Mouse (Mus musculus) forebrain, embryonic 12.5 days (tissue): Measurements from ENCODE around the gene Wfdc9. TPM values are rescaled to one million over a fixed set of nuclear protein-coding genes. Genes with fewer than 3 reads are reported as not detected.
"Not testable (repeated sequence)": the region's sequence is repeated elsewhere in the genome, so short reads cannot be mapped to it uniquely, and the experiment has no call there.

Source experiments
- ATAC-seq: fragments of 200-750 bp; cut with Nextera tagmentation; 2 replicates; pipeline ENCODE4 v1.8.0; 2017; ENCODE audit warnings: moderate TSS enrichment; ENCODE audit not compliant: low FRiP score
- H3K27ac ChIP-seq: fragments of 300-500 bp; sonication (generic); 2 replicates; pipeline ENCODE4 v1.5.1; 2016; ENCODE audit warnings: mild to moderate bottlenecking
- H3K27me3 ChIP-seq: fragments of 300-500 bp; sonication (generic); 2 replicates; pipeline ENCODE4 v1.6.1; 2016; ENCODE audit warnings: mild to moderate bottlenecking
- H3K36me3 ChIP-seq: fragments of 300-500 bp; sonication (generic); replicated peaks from 2 replicates; pipeline ENCODE4 v1.6.1; 2016; ENCODE audit warnings: mild to moderate bottlenecking
- H3K4me1 ChIP-seq: fragments of 300-500 bp; sonication (generic); 2 replicates; pipeline ENCODE4 v1.6.1; 2016
- H3K4me2 ChIP-seq: fragments of 300-500 bp; sonication (generic); 2 replicates; pipeline ENCODE4 v1.6.1; 2016; ENCODE audit warnings: mild to moderate bottlenecking, moderate library complexity
- H3K4me3 ChIP-seq: fragments of 300-500 bp; sonication (generic); replicated peaks from 2 replicates; pipeline ENCODE4 v1.5.1; 2016; ENCODE audit warnings: mild to moderate bottlenecking
- H3K9ac ChIP-seq: fragments of 300-500 bp; sonication (generic); 2 replicates; pipeline ENCODE4 v1.6.1; 2016; ENCODE audit warnings: mild to moderate bottlenecking
- H3K9me3 ChIP-seq: fragments of 300-500 bp; sonication (generic); 2 replicates; pipeline ENCODE4 v1.6.1; 2016
- WGBS: fragments of 180-500 bp; shearing (Covaris S2); methylation state at CpG from one replicate; pipeline ENCODE4 v1.1.7; 2016; 5-methylcytosine and 5-hydroxymethylcytosine counted together
- polyA plus RNA-seq: library from polyadenylated mRNA; unstranded; fragments of >200 nt; fragmentation: Nextera tagmentation; extraction: Ambion mirVana; gene quantifications from 2 replicates; pipeline ENCODE4 v1.2.1, GENCODE M21; 2016

Wfdc9 gene
- polyA plus RNA-seq, 1 experiment from 2014 or later = not detected

DNA sequence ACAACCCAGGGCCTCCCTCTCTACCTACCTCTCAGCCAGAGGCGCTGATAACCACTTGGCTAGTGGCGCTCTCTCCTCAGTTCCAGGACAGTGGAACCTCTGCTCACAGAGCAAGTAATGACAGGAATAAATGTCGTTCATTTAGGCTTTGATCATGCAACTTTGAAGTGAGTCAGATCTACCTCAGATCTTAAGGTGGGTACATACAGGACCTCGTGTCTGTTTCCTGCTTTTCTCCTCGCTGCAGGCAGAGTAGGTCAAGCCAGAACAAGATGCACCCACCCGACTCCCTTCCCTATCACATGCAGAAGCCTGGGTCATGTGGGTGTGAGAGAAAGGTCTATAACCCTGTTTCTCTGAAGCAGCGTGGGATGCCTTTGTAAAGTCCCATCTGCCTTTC is 17.6 kb upstream of the Wfdc9 start, which contains the start of gene Wfdc11:
TSS of gene Wfdc11 (minus strand) at position 101 of the 400 bp plus-strand sequence.
- ATAC-seq = no peak

DNA sequence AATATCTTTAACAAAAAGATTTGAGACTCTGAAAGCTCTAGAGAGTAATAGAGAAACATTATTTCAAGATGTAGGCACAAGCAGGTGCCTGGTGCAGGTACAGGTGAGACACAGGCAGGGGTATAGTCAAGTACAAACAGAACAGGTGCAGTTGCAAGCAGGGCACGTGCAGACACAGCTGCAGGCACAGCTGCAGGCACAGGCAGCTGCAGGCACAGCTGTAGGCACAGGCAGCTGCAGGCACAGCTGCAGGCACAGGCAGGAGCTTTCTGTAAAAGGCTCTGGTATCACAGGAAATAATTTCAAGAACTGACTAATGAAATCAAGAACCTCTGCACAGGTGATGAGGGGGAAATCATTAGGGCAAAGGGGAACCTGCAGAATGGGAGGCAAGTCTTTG is 14.6 kb upstream of the Wfdc9 start:
- H3K36me3 ChIP-seq = no peaks in the 10 kb centered on the region
- no peaks in the 10 kb centered on the region for H3K9me3 ChIP-seq
- H3K27ac ChIP-seq = no peak overlapping the region
- H3K4me2 ChIP-seq = no peak overlapping the region
- no peaks in the 10 kb centered on the region for H3K4me1 ChIP-seq
- H3K9ac ChIP-seq = no peak overlapping the region
- H3K27me3 ChIP-seq = no peaks in the 10 kb centered on the region
- ATAC-seq = no peak
- WGBS = 27% methylated on average over 1 of the region's 1 CpGs
- H3K4me3 ChIP-seq = no peak overlapping the region

More for the DNA sequence above, 17.6 kb upstream of the Wfdc9 start, which contains the start of gene Wfdc11:
- no peak within 1 kb of the TSS for H3K4me2 ChIP-seq
- 0 out of 2 replicates have a peak, but pooled peaks cover 3% of the 10 kb centered on the region for H3K9me3 ChIP-seq
- H3K36me3 ChIP-seq = no peaks in the 10 kb centered on the region
- H3K27ac ChIP-seq = no peak within 1 kb of the TSS
- peaks cover 4% of the 10 kb centered on the region; the same call in 1 of the 2 replicates for H3K4me1 ChIP-seq
- WGBS = 88% methylated on average over 7 of the region's 7 CpGs
- no peaks in the 10 kb centered on the region for H3K27me3 ChIP-seq
- no peak within 1 kb of the TSS for H3K9ac ChIP-seq
- H3K4me3 ChIP-seq = no peak within 1 kb of the TSS

DNA sequence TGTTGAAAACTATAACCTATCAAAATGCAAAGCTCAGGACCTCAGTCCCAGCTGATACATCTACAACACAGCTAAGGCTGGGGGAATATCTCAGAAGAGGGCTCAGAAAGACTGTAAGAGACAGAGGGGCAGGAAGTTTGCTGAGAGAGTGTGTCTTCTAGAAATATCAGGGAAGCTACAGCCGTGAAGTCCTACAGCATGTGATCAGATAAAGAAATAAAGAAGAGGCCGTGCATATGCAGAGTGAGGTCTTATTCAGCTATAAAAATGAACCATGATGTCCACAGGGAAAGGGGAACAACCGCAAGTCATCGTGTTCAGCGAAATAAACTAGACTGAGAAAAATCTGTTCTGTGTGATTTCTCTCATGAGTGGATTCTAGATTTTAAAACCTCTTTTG is 13.9 kb upstream of the Wfdc9 start:
- Histone ChIP-seq H3K9ac (no peak overlapping the region), H3K36me3 (no peaks in the 10 kb centered on the region), H3K27me3 (no peaks in the 10 kb centered on the region), H3K4me1 (no peaks in the 10 kb centered on the region), H3K4me3 (no peak overlapping the region), H3K27ac (no peak overlapping the region), H3K4me2 (no peak overlapping the region), H3K9me3 (no peaks in the 10 kb centered on the region)
- no peak for ATAC-seq
- 84% methylated on average over 5 of the region's 5 CpGs for WGBS

DNA sequence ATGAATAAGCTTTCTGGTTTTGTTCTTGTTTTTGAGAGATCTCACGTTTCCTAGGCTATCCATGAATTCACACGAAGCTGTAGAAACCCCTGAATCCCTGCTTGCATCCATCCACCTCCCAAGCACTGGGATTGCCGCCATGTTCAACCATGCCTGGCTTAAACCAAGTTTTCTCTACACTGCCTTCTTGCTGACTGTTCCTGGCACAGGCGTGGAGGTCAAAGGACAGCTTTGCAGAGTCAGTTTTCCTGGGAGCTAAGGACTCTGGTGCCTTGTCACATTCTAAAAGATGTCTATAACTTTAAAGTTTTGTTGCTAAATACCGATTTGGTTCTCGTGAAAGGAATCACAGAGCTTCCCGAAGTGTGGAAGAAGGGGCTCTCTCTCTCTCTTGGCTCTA is 8.5 kb upstream of the Wfdc9 start:
- H3K4me3 ChIP-seq = no peak overlapping the region
- H3K4me1 ChIP-seq = no peaks in the 10 kb centered on the region
- ATAC-seq = no peak
- H3K27me3 ChIP-seq = no peaks in the 10 kb centered on the region
- no peak overlapping the region for H3K27ac ChIP-seq
- H3K9ac ChIP-seq = no peak overlapping the region
- no peaks in the 10 kb centered on the region for H3K36me3 ChIP-seq
- H3K4me2 ChIP-seq = no peak overlapping the region
- WGBS = 87% methylated on average over 7 of the region's 7 CpGs
- H3K9me3 ChIP-seq = no peaks in the 10 kb centered on the region

DNA sequence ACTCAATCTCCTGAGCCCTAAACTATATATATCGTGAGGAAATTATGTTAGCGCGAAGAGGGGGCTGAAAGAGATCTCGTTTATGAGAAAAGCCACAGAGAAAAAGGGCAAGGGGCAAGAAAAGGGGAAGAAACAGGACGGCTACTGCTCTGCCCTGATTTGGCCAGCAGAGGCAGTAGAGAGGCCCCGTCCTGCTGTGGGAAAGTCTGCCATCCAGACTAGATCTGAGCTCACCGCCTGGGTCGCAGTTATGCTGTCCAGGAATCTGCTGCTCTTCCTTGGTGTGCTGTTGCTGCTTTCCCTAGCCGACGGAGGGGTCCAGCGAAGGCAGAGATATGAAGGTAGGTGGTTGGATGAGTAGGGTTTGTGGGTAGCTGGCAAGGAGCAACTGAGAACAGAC is 525 bp downstream of the Wfdc9 start, which contains the start of gene Wfdc10:
TSS of gene Wfdc10 (plus strand) at position 189 of the 400 bp plus-strand sequence.
- 20% methylated on average over 11 of the region's 11 CpGs for WGBS
- ATAC-seq = no peak
- Histone ChIP-seq H3K9ac (no peak within 1 kb of the TSS), H3K4me3 (no peak within 1 kb of the TSS), H3K4me1 (no peaks in the 10 kb centered on the region), H3K27me3 (no peaks in the 10 kb centered on the region), H3K27ac (no peak within 1 kb of the TSS), H3K4me2 (no peak within 1 kb of the TSS), H3K9me3 (no peaks in the 10 kb centered on the region), H3K36me3 (no peaks in the 10 kb centered on the region)

DNA sequence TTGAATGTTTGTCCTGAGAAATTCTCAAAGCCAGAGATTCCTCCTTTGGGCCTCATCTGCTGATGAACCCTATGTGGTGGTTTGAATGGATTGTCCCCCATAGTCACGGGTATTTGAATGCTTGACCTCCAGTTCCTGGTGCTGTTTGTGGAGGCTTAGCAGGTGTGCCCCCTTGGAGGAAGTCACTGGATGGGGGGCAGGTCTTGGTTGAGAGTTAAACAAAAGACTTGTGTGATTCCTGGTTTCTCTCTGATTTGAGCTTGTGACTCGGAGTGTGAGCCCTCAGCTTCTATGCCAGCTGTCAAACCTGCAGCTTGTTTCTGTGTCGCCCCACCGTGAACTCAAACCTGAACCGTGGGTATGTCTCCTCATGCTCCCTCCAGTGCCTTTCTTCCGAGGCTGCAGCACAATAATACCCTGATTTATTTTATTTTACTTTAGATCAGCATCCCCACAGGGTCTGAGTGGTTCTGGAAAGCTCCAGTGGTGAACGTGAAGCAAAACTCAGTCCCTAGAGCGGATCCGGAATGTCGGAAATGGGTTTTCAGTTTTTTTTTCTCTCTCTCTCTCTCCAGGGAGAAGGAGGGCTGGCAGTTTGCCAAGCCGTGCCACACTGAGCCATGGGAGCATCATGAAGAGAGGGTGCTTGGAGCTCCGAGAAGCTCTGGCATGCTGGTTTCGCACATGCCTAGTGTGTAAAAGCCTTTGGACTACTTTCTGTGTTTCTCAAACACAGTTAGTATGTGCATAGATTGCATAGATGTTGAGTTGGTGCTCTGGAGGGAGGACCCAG is 14.3 kb downstream of the Wfdc9 start:
- WGBS = 85% methylated on average over 13 of the region's 13 CpGs
- ATAC-seq = no peak
- Histone ChIP-seq H3K4me1 (no peaks in the 10 kb centered on the region), H3K9ac (no peak overlapping the region), H3K27ac (no peak overlapping the region), H3K27me3 (no peaks in the 10 kb centered on the region), H3K4me3 (no peak overlapping the region), H3K4me2 (no peak overlapping the region), H3K9me3 (no peaks in the 10 kb centered on the region), H3K36me3 (no peaks in the 10 kb centered on the region)

DNA sequence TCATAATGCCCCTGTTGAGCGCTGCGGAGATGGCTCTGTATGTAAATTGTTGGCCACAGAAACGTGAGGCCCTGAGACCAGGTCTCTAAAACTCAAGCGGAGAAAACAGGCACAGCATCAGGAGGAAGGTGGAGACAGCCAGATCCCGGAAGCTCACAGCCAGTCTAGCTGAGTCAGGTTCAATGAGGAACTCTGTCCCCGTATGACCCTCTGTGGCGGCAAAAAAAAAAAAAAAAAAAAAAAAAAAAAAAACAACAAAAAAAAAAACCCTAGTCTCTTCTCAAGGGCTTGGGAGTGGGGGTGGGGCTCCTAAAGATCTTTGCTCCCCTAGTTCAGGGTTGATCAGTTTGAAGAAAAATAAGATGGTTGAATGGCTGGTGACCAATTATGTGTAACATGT is 15.3 kb downstream of the Wfdc9 start:
- no peaks in the 10 kb centered on the region for H3K4me1 ChIP-seq
- no peaks in the 10 kb centered on the region for H3K36me3 ChIP-seq
- H3K27ac ChIP-seq = no peak overlapping the region
- no peak overlapping the region for H3K4me3 ChIP-seq
- ATAC-seq = no peak
- H3K27me3 ChIP-seq = no peaks in the 10 kb centered on the region
- no peaks in the 10 kb centered on the region for H3K9me3 ChIP-seq
- H3K4me2 ChIP-seq = no peak overlapping the region
- 68% methylated on average over 7 of the region's 7 CpGs for WGBS
- no peak overlapping the region for H3K9ac ChIP-seq

DNA sequence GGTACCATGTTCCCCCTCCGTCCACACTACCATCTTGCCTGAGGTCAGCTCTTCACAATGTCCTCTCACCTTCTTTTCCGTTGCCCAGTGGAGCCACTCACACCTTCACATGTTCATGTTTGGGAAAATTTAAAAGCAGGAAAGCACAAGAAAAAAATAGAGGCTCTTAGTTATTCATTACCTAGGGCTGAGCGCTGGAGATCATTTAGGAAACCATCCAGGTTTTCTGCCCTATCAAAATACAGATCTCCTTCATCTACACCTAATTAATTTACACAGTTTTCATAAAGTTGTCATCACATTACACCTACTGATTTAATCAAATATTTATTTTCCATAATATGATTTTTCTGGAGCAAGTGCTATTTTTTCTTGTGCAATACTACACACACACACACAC is 17.7 kb downstream of the Wfdc9 start, which contains the start of gene Wfdc16:
TSS of gene Wfdc16 (minus strand) at position 101 of the 400 bp plus-strand sequence.
- ATAC-seq = no peak
- Histone ChIP-seq H3K4me2 (no peak within 1 kb of the TSS), H3K9me3 (no peaks in the 10 kb centered on the region), H3K36me3 (no peaks in the 10 kb centered on the region), H3K27ac (no peak within 1 kb of the TSS), H3K4me1 (no peaks in the 10 kb centered on the region), H3K27me3 (no peaks in the 10 kb centered on the region), H3K9ac (no peak within 1 kb of the TSS), H3K4me3 (no peak within 1 kb of the TSS)
- 81% methylated on average over 3 of the region's 3 CpGs for WGBS

DNA sequence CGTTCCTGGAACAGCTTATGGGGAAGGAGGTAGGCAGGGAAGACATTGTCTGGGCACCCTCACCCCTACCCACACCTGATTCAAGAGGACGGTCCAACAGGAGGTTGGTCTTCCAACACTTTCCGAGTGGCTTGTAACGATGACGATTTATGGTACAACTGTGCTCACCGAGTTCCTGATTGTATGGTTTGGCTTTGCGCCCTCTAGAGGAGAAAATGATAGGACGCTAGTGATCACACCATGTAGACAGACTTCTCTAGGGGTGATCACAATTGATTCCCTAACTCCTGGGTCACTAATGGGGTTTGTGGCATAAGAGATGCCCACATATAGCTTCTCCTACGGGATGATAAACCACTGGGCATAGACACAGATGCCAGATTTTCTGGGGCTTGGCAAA is 21.1 kb downstream of the Wfdc9 start:
- H3K4me3 ChIP-seq = no peak overlapping the region
- no peak for ATAC-seq
- 86% methylated on average over 9 of the region's 9 CpGs for WGBS

DNA sequence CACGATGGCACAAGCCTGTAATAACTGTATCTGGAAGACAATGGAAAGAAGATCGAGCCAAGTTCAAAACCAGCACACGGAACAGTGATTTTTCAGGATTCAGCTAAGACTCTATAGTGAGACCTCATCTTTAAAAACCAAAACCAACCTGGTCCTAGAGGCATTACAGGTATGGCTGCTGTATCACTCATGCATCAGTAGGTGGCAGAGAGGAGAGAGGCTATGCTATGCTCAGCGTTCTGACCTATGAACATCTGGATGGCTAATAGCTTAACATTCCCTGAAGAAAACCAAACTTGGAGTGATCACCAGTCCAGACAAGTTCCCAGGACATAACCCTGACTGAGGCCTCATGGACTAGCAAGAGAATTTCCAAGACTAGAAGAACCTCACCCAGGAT is 34.6 kb downstream of the Wfdc9 start:
- no peak overlapping the region for H3K9ac ChIP-seq
- H3K4me2 ChIP-seq = no peak overlapping the region
- H3K9me3 ChIP-seq = no peaks in the 10 kb centered on the region
- WGBS = 82% methylated on average over 4 of the region's 4 CpGs
- no peaks in the 10 kb centered on the region for H3K4me1 ChIP-seq
- no peaks in the 10 kb centered on the region for H3K27me3 ChIP-seq
- no peak overlapping the region for H3K27ac ChIP-seq
- H3K4me3 ChIP-seq = no peak overlapping the region
- ATAC-seq = no peak
- no peaks in the 10 kb centered on the region for H3K36me3 ChIP-seq

More for the DNA sequence above, 21.1 kb downstream of the Wfdc9 start:
- H3K4me2 ChIP-seq = no peak overlapping the region
- H3K9ac ChIP-seq = no peak overlapping the region
- no peaks in the 10 kb centered on the region for H3K27me3 ChIP-seq
- H3K36me3 ChIP-seq = no peaks in the 10 kb centered on the region
- H3K27ac ChIP-seq = no peak overlapping the region
- H3K9me3 ChIP-seq = no peaks in the 10 kb centered on the region
- H3K4me1 ChIP-seq = no peaks in the 10 kb centered on the region

DNA sequence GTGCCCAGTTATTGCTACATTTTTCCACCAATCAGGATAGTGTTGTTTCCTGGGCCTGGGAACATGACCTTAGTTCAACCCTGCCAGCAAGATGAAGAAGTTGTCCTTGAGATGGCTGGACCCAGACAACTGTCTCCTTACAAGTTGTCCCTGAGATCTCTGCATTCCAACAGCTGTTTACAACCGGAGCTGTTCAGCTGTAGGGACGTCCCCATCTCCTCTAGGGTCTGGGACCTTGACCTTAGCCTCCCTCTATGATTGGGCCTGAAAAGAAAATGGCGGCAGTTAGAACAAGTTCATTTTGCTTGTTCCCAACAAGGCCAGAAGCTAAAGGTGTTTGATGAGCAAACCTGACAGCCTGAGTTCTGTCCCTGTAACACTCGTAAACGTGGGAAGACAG is 37.3 kb downstream of the Wfdc9 start:
- no peak overlapping the region for H3K4me3 ChIP-seq
- H3K27me3 ChIP-seq = no peaks in the 10 kb centered on the region
- H3K4me1 ChIP-seq = no peaks in the 10 kb centered on the region
- no peaks in the 10 kb centered on the region for H3K9me3 ChIP-seq
- ATAC-seq = no peak
- 82% methylated on average over 5 of the region's 5 CpGs for WGBS
- H3K9ac ChIP-seq = no peak overlapping the region
- no peak overlapping the region for H3K27ac ChIP-seq
- no peak overlapping the region for H3K4me2 ChIP-seq
- no peaks in the 10 kb centered on the region for H3K36me3 ChIP-seq

DNA sequence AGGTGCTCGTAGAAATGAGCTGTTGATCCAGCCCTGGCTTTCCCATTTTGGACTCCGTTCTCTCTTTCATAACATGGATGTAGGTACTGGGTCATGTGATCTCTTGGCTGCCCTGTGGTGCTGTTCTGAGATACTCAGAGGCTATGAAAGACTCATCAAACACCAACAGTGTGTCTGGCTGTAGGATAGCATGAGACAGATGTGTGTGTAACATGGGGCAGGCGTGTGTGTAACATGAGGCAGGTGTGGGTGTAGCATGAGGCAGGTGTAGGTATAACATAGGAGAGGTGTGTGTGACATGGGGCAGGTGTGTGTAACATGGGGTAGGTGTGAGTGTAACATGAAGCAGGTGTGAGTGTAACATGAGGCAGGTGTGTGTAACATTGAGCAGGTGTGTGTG is 41.0 kb downstream of the Wfdc9 start:
- no peak for ATAC-seq
- no peaks in the 10 kb centered on the region for H3K9me3 ChIP-seq
- no peaks in the 10 kb centered on the region for H3K27me3 ChIP-seq
- H3K27ac ChIP-seq = no peak overlapping the region
- no peak overlapping the region for H3K4me3 ChIP-seq
- no peaks in the 10 kb centered on the region for H3K4me1 ChIP-seq
- 92% methylated on average over 3 of the region's 3 CpGs for WGBS
- no peak overlapping the region for H3K4me2 ChIP-seq
- no peak overlapping the region for H3K9ac ChIP-seq
- H3K36me3 ChIP-seq = no peaks in the 10 kb centered on the region

DNA sequence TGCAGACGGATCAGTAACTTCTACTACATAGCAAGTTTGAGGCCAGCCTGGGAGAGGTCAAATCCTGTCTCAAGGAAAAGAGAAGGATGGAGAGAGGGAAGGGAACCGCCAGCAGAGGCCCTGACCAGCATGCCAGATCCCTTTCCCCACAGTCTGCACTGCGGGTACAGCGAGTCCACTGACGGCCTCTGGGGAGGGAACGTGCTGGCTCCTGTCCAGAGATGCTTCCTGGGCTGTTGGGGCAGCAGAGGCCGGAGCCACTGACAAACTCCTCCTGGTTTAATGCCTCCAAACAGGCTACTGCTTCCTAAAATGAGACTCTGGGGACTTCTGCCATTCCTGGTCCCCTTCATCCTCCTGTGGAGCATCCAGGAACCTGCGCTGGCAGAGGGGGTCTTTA is 42.9 kb downstream of the Wfdc9 start, which contains the start of the genes Wfdc6b and Wfdc8:
TSS of gene Wfdc6b (plus strand) at position 52 of the 400 bp plus-strand sequence.
TSS of gene Wfdc8 (minus strand) at position 156 of the 400 bp plus-strand sequence.
- not testable (repeated sequence) for H3K9me3 ChIP-seq, H3K27ac ChIP-seq, H3K4me2 ChIP-seq, ATAC-seq, H3K27me3 ChIP-seq, H3K4me3 ChIP-seq, H3K36me3 ChIP-seq, H3K4me1 ChIP-seq, H3K9ac ChIP-seq
- WGBS = 63% methylated on average over 8 of the region's 8 CpGs
